Mouse (Mus musculus) kidney, embryonic 16.5 days (tissue): ENCODE data around the gene Olfr24. TPM values are rescaled to one million over a fixed set of nuclear protein-coding genes. Genes with fewer than 3 reads are reported as not detected.
"Not testable (repeated sequence)": the region's sequence is repeated elsewhere in the genome, so short reads cannot be mapped to it uniquely, and the experiment has no call there.

Experiments used
- ATAC-seq: fragments of 200-750 bp; cut with Nextera tagmentation; 2 replicates; pipeline ENCODE4 v1.8.0; 2017; ENCODE audit warnings: moderate TSS enrichment; ENCODE audit not compliant: low FRiP score, low TSS enrichment
- H3K27ac ChIP-seq: fragments of 300-500 bp; sonication (generic); 2 replicates; pipeline ENCODE4 v1.5.1; 2014; ENCODE audit warnings: low read length
- H3K27me3 ChIP-seq: fragments of 300-500 bp; sonication (generic); 2 replicates; pipeline ENCODE4 v1.6.1; 2014; ENCODE audit warnings: low read length, control low read depth, mixed read lengths; ENCODE audit not compliant: insufficient read depth
- H3K36me3 ChIP-seq: fragments of 300-500 bp; sonication (generic); 2 replicates; pipeline ENCODE4 v1.6.1; 2014; ENCODE audit warnings: low read length, control low read depth, mixed read lengths; ENCODE audit not compliant: insufficient read depth
- H3K4me1 ChIP-seq: fragments of 300-500 bp; sonication (generic); 2 replicates; pipeline ENCODE4 v1.6.1; 2014; ENCODE audit warnings: low read length, control low read depth, mixed read lengths; ENCODE audit not compliant: insufficient read depth
- H3K4me2 ChIP-seq: fragments of 300-500 bp; sonication (generic); replicated peaks from 2 replicates; pipeline ENCODE4 v1.6.1; 2014; ENCODE audit warnings: low read depth, low read length
- H3K4me3 ChIP-seq: fragments of 300-500 bp; sonication (generic); 2 replicates; pipeline ENCODE4 v1.5.1; 2014; ENCODE audit warnings: mild to moderate bottlenecking, low read length
- H3K9ac ChIP-seq: fragments of 300-500 bp; sonication (generic); replicated peaks from 2 replicates; pipeline ENCODE4 v1.6.1; 2014; ENCODE audit warnings: low read length
- H3K9me3 ChIP-seq: fragments of 300-500 bp; sonication (generic); 2 replicates; pipeline ENCODE4 v1.6.1; 2016; ENCODE audit warnings: low read length, control low read depth
- WGBS: fragments of 180-500 bp; shearing (Covaris S2); extraction: QIAGEN DNeasy Blood & Tissue Kit; methylation state at CpG from one replicate; pipeline ENCODE4 v1.1.7; 2014; 5-methylcytosine and 5-hydroxymethylcytosine counted together
- polyA plus RNA-seq: library from polyadenylated mRNA; unstranded; fragments of >200 nt; fragmentation: Nextera tagmentation; extraction: Ambion mirVana; gene quantifications from 2 replicates; pipeline ENCODE4 v1.2.1, GENCODE M21; 2015

The Olfr24 gene
- not detected in 2 replicates for polyA plus RNA-seq

GRCm38 (mm10) chr9:18763896-18764295, at the start of gene Olfr24:
Gene Olfr24, minus strand, starts transcription at chr9:18763996.
- Histone ChIP-seq H3K27me3 (no peaks in the 10 kb centered on the region), H3K36me3 (no peaks in the 10 kb centered on the region), H3K4me2 (no peak within 1 kb of the TSS), H3K27ac (no peak within 1 kb of the TSS), H3K9me3 (no peaks in the 10 kb centered on the region), H3K4me1 (no peaks in the 10 kb centered on the region), H3K9ac (no peak within 1 kb of the TSS), H3K4me3 (no peak within 1 kb of the TSS)
- no peak for ATAC-seq

- no peak overlapping the region for H3K9ac ChIP-seq
- H3K27ac ChIP-seq = no peak overlapping the region
- H3K36me3 ChIP-seq = no peaks in the 10 kb centered on the region
- no peak overlapping the region for H3K4me2 ChIP-seq
- no peaks in the 10 kb centered on the region for H3K9me3 ChIP-seq
- 67% methylated on average over 7 of the region's 7 CpGs for WGBS
- H3K27me3 ChIP-seq = no peaks in the 10 kb centered on the region
- H3K4me3 ChIP-seq = no peak overlapping the region
- H3K4me1 ChIP-seq = no peaks in the 10 kb centered on the region
- no peak for ATAC-seq
These were observed 21.5 kb upstream of the Olfr24 start for GRCm38 (mm10) chr9:18785316-18785715.

- no peaks in the 10 kb centered on the region for H3K36me3 ChIP-seq
- WGBS = 77% methylated on average over 22 of the region's 24 CpGs
- no peaks in the 10 kb centered on the region for H3K4me1 ChIP-seq
- H3K27me3 ChIP-seq = no peaks in the 10 kb centered on the region
- no peaks in the 10 kb centered on the region for H3K9me3 ChIP-seq
- ATAC-seq = no peak
- H3K9ac ChIP-seq = no peak overlapping the region
- H3K4me3 ChIP-seq = no peak overlapping the region
- H3K4me2 ChIP-seq = no peak overlapping the region
- H3K27ac ChIP-seq = no peak overlapping the region
These were observed 15.7 kb upstream of the Olfr24 start for GRCm38 (mm10) chr9:18779476-18779875.

- H3K4me3 ChIP-seq = no peak overlapping the region
- ATAC-seq = no peak
- no peaks in the 10 kb centered on the region for H3K27me3 ChIP-seq
- no peak overlapping the region for H3K4me2 ChIP-seq
- no peaks in the 10 kb centered on the region for H3K4me1 ChIP-seq
- H3K36me3 ChIP-seq = no peaks in the 10 kb centered on the region
- H3K27ac ChIP-seq = no peak overlapping the region
- no peaks in the 10 kb centered on the region for H3K9me3 ChIP-seq
- H3K9ac ChIP-seq = no peak overlapping the region
- WGBS = 68% methylated on average over 1 of the region's 1 CpGs
These were observed 15.2 kb upstream of the Olfr24 start for GRCm38 (mm10) chr9:18778981-18779380.

GRCm38 (mm10) chr9:18755595-18755994, 8.2 kb downstream of the Olfr24 start:
- Histone ChIP-seq H3K9ac (no peak overlapping the region), H3K36me3 (no peaks in the 10 kb centered on the region), H3K4me2 (no peak overlapping the region), H3K4me1 (no peaks in the 10 kb centered on the region), H3K9me3 (no peaks in the 10 kb centered on the region), H3K27ac (no peak overlapping the region), H3K4me3 (no peak overlapping the region), H3K27me3 (no peaks in the 10 kb centered on the region)
- ATAC-seq = no peak
- WGBS = 71% methylated on average over 1 of the region's 1 CpGs

- no peaks in the 10 kb centered on the region for H3K36me3 ChIP-seq
- 21% methylated on average over 5 of the region's 5 CpGs for WGBS
- no peak; the same call in 1 of the 2 replicates for ATAC-seq
These were observed 19.2 kb downstream of the Olfr24 start for GRCm38 (mm10) chr9:18744639-18745038.

GRCm38 (mm10) chr9:18734177-18734576, 29.6 kb downstream of the Olfr24 start:
- not testable (repeated sequence) for H3K4me1 ChIP-seq, H3K9ac ChIP-seq, ATAC-seq, H3K9me3 ChIP-seq, H3K4me3 ChIP-seq, H3K4me2 ChIP-seq, H3K27me3 ChIP-seq, H3K36me3 ChIP-seq, H3K27ac ChIP-seq
- 86% methylated on average over 2 of the region's 2 CpGs for WGBS

More at GRCm38 (mm10) chr9:18744639-18745038, 19.2 kb downstream of the Olfr24 start:
- H3K4me1 ChIP-seq = no peaks in the 10 kb centered on the region
- no peak overlapping the region for H3K4me2 ChIP-seq
- H3K9ac ChIP-seq = no peak overlapping the region
- no peak overlapping the region for H3K4me3 ChIP-seq
- no peak overlapping the region for H3K27ac ChIP-seq
- no peaks in the 10 kb centered on the region for H3K9me3 ChIP-seq
- H3K27me3 ChIP-seq = no peaks in the 10 kb centered on the region

- 43% methylated on average over 4 of the region's 4 CpGs for WGBS
- H3K4me3 ChIP-seq = no peak overlapping the region
- H3K4me2 ChIP-seq = no peak overlapping the region
- 0 out of 2 replicates have a peak, but pooled peaks cover 3% of the 10 kb centered on the region for H3K4me1 ChIP-seq
- H3K9me3 ChIP-seq = no peaks in the 10 kb centered on the region
- H3K36me3 ChIP-seq = no peaks in the 10 kb centered on the region
- no peak overlapping the region for H3K9ac ChIP-seq
- no peak for ATAC-seq
- no peaks in the 10 kb centered on the region for H3K27me3 ChIP-seq
- no peak overlapping the region for H3K27ac ChIP-seq
These were observed 41.1 kb downstream of the Olfr24 start for GRCm38 (mm10) chr9:18722712-18723099.

- Histone ChIP-seq H3K9me3 (no peaks in the 10 kb centered on the region), H3K27me3 (no peaks in the 10 kb centered on the region), H3K27ac (peak overlapping the region; percentile 37), H3K4me1 (0 out of 2 replicates have a peak, but pooled peaks cover 3% of the 10 kb centered on the region), H3K9ac (no peak overlapping the region), H3K4me3 (no peak overlapping the region), H3K36me3 (no peaks in the 10 kb centered on the region), H3K4me2 (no peak overlapping the region)
- WGBS = 20% methylated on average over 6 of the region's 6 CpGs
- peak; percentile 87 for ATAC-seq
These were observed 41.7 kb downstream of the Olfr24 start for GRCm38 (mm10) chr9:18721931-18722711.

- 0 out of 2 replicates have a peak overlapping the region, but pooled peaks have one; percentile 37 for H3K27ac ChIP-seq
- 14% methylated on average over 2 of the region's 2 CpGs for WGBS
- no peak overlapping the region for H3K4me2 ChIP-seq
- 0 out of 2 replicates have a peak, but pooled peaks cover 3% of the 10 kb centered on the region for H3K4me1 ChIP-seq
- ATAC-seq = no peak
- no peak overlapping the region for H3K9ac ChIP-seq
- no peaks in the 10 kb centered on the region for H3K27me3 ChIP-seq
- H3K36me3 ChIP-seq = no peaks in the 10 kb centered on the region
- H3K4me3 ChIP-seq = no peak overlapping the region
- no peaks in the 10 kb centered on the region for H3K9me3 ChIP-seq
These were observed 42.8 kb downstream of the Olfr24 start for GRCm38 (mm10) chr9:18721011-18721410.
